Mouse (Mus musculus): ENCODE measurements around the gene Pemt. TPM values are rescaled to one million over a fixed set of nuclear protein-coding genes. Genes with fewer than 3 reads are reported as not detected.

The Pemt gene
- polyA plus RNA-seq, 1 experiment from 2014 or later: 8.3 TPM

DNA sequence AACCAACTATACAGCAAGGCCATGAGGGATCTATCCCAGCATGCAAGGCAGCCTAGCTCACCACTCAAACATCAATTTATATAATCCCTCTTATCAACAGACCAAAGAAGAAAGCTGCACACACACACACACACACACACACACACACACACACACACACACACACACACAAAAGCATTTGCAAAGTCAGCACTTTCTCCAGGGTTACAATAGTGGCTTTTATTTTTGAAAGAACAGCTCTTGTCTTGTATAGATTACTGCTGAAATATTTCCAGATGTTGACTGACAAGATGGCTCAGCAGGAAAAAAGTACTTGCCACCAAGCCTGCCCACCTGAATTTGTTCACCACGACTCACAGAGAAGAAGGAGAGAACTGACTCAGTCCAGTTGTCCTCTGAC lies 19.0 kb upstream of the Pemt start:
- Histone ChIP-seq H3K9ac (ENCODE audit: low read length) (no peak overlapping the region), H3K4me3 (ENCODE audit: low read depth, low read length) (no peak overlapping the region), H3K4me2 (replicated peaks; ENCODE audit: low read depth) (no peak overlapping the region), H3K4me1 (replicated peaks; ENCODE audit: control insufficient read depth, insufficient read depth) (no peaks in the 10 kb centered on the region), H3K9me3 (ENCODE audit: control insufficient read depth, low read length) (no peaks in the 10 kb centered on the region), H3K27ac (replicated peaks) (no peak overlapping the region), H3K36me3 (ENCODE audit: control insufficient read depth, insufficient read depth, low read length) (no peaks in the 10 kb centered on the region), H3K27me3 (ENCODE audit: control insufficient read depth, insufficient read depth, low read length) (no peaks in the 10 kb centered on the region)
- DNase-seq (ENCODE audit: low spot score) (no peak), ATAC-seq (ENCODE audit: low FRiP score, low TSS enrichment) (no peak)
- 43% methylated on average over 1 of the region's 1 CpGs for WGBS
- no peak for TF ChIP-seq CTCF (IDR thresholded peaks at IDR 0.05; ENCODE audit: low read depth)
- TF ChIP-seq EP300 (optimal IDR thresholded peaks at IDR 0.05): no peak

DNA sequence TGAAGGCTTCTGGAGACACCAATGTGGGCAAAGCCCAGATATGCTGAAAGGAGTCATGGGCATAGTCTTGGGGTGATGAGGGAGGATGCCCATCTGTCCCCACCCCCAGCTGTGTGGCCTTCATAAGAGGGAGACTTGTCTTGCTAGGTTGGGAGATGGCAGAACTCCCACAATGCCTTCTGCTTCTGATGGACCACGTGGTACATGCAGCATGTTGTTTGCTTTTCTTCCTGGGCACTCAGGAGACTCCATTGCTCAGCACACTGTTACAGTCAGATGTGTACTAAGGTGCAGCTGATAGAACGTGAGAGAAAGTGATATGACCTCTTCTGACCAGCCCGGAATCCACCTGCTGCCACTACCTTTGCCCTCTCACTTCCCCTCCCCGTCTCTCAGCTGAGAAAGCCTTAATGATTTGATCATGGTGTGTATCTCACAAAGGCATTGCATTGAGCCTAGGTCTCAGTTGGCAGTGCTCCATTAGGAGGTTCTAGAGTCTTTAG lies 15.3 kb upstream of the Pemt start:
- Histone ChIP-seq H3K36me3 (ENCODE audit: control insufficient read depth, insufficient read depth, low read length) (no peaks in the 10 kb centered on the region), H3K9ac (ENCODE audit: low read length) (no peak overlapping the region), H3K4me2 (replicated peaks; ENCODE audit: low read depth) (no peak overlapping the region), H3K9me3 (ENCODE audit: control insufficient read depth, low read length) (no peaks in the 10 kb centered on the region), H3K27me3 (ENCODE audit: control insufficient read depth, insufficient read depth, low read length) (no peaks in the 10 kb centered on the region), H3K4me1 (replicated peaks; ENCODE audit: control insufficient read depth, insufficient read depth) (no peaks in the 10 kb centered on the region), H3K4me3 (ENCODE audit: low read depth, low read length) (no peak overlapping the region), H3K27ac (replicated peaks) (no peak overlapping the region)
- WGBS: 63% methylated on average over 4 of the region's 4 CpGs
- TF ChIP-seq CTCF (IDR thresholded peaks at IDR 0.05; ENCODE audit: low read depth) (no peak), EP300 (optimal IDR thresholded peaks at IDR 0.05) (no peak)
- peak; percentile 23 for DNase-seq (ENCODE audit: low spot score)
- ATAC-seq (ENCODE audit: low FRiP score, low TSS enrichment): peak; percentile 87

DNA sequence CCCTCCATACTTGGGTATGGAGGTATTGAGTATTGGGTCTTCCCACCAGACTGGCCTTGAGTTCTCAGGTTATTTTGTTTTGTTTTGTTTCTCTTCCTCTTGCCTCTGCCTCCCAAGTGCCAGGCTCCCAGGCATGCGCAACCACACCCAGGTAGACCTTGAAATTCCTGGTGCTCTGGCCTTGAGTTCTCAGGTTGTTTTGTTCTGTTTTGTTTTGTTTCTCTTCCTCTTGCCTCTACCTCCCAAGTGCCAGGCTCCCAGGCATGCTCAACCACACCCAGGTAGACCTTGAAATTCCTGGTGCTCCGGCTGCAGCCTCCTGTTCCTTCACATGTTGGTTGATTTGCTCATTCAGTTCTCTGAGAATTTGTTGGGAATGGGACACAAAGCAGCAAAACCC lies 13.7 kb upstream of the Pemt start:
- no peak for DNase-seq (ENCODE audit: low spot score)
- Histone ChIP-seq H3K9me3 (ENCODE audit: control insufficient read depth, low read length) (no peaks in the 10 kb centered on the region), H3K27ac (replicated peaks) (no peak overlapping the region), H3K36me3 (ENCODE audit: control insufficient read depth, insufficient read depth, low read length) (no peaks in the 10 kb centered on the region), H3K4me2 (replicated peaks; ENCODE audit: low read depth) (no peak overlapping the region), H3K4me3 (ENCODE audit: low read depth, low read length) (no peak overlapping the region), H3K27me3 (ENCODE audit: control insufficient read depth, insufficient read depth, low read length) (no peaks in the 10 kb centered on the region), H3K4me1 (replicated peaks; ENCODE audit: control insufficient read depth, insufficient read depth) (no peaks in the 10 kb centered on the region), H3K9ac (ENCODE audit: low read length) (no peak overlapping the region)
- 85% methylated on average over 2 of the region's 2 CpGs for WGBS
- TF ChIP-seq CTCF (IDR thresholded peaks at IDR 0.05; ENCODE audit: low read depth) (no peak), EP300 (optimal IDR thresholded peaks at IDR 0.05) (no peak)
- no peak for ATAC-seq (ENCODE audit: low FRiP score, low TSS enrichment)

DNA sequence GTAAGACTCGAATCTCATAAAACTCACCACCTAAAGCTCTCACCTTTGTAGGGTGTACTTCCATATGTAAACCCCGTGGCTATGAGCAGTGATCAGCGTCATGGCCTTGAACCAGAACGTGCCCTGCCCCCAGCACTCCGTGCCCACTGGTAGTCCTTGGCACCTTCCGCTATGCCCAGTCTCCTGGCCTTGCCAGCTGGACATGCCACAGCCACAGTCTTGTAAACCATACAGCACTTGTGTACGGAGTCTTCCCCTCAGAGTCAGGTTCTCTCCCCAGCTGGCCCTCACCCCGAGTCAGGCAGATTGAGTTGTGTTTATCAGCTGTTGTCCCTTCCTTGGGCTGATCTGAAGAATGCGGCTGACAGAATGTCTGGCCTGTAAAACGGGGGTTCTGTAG lies 12.2 kb upstream of the Pemt start:
- H3K9ac ChIP-seq (ENCODE audit: low read length): no peak overlapping the region
- DNase-seq (ENCODE audit: low spot score) (no peak), ATAC-seq (ENCODE audit: low FRiP score, low TSS enrichment) (no peak)
- no peak for TF ChIP-seq EP300 (optimal IDR thresholded peaks at IDR 0.05)
- no peak for TF ChIP-seq CTCF (IDR thresholded peaks at IDR 0.05; ENCODE audit: low read depth)
- H3K27ac ChIP-seq (replicated peaks): no peak overlapping the region
- 71% methylated on average over 10 of the region's 10 CpGs for WGBS
- H3K36me3 ChIP-seq (ENCODE audit: control insufficient read depth, insufficient read depth, low read length): no peaks in the 10 kb centered on the region
- H3K27me3 ChIP-seq (ENCODE audit: control insufficient read depth, insufficient read depth, low read length): no peaks in the 10 kb centered on the region
- H3K4me3 ChIP-seq (ENCODE audit: low read depth, low read length): no peak overlapping the region
- H3K4me1 ChIP-seq (replicated peaks; ENCODE audit: control insufficient read depth, insufficient read depth): no peaks in the 10 kb centered on the region
- H3K9me3 ChIP-seq (ENCODE audit: control insufficient read depth, low read length): no peaks in the 10 kb centered on the region
- H3K4me2 ChIP-seq (replicated peaks; ENCODE audit: low read depth): no peak overlapping the region

DNA sequence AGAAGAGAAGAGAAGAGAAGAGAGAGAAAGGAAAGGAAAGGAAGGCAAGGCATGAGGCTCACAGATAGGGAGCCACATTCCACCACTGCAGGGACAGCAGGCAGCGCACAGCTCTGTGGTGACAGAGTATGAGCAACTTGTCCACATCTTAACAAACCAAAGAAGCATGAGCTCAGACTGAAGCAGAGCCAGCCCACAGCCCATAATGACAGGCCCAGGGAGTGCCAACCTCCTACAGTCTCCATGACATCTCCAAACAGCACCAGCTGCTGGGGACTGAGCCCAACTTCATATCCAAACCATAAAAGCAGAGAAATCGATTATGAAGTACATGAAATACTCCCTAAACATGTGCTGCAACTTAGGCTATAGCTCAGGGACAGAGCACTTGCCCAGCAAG lies 11.7 kb upstream of the Pemt start:
- H3K9ac ChIP-seq (ENCODE audit: low read length): no peak overlapping the region
- no peaks in the 10 kb centered on the region for H3K9me3 ChIP-seq (ENCODE audit: control insufficient read depth, low read length)
- no peak overlapping the region for H3K27ac ChIP-seq (replicated peaks)
- WGBS: 57% methylated on average over 2 of the region's 2 CpGs
- ATAC-seq (ENCODE audit: low FRiP score, low TSS enrichment): no peak
- no peak overlapping the region for H3K4me3 ChIP-seq (ENCODE audit: low read depth, low read length)
- H3K4me2 ChIP-seq (replicated peaks; ENCODE audit: low read depth): no peak overlapping the region
- H3K27me3 ChIP-seq (ENCODE audit: control insufficient read depth, insufficient read depth, low read length): no peaks in the 10 kb centered on the region
- DNase-seq (ENCODE audit: low spot score): no peak
- no peaks in the 10 kb centered on the region for H3K36me3 ChIP-seq (ENCODE audit: control insufficient read depth, insufficient read depth, low read length)
- TF ChIP-seq CTCF (IDR thresholded peaks at IDR 0.05; ENCODE audit: low read depth) (no peak), EP300 (optimal IDR thresholded peaks at IDR 0.05) (no peak)
- H3K4me1 ChIP-seq (replicated peaks; ENCODE audit: control insufficient read depth, insufficient read depth): no peaks in the 10 kb centered on the region

DNA sequence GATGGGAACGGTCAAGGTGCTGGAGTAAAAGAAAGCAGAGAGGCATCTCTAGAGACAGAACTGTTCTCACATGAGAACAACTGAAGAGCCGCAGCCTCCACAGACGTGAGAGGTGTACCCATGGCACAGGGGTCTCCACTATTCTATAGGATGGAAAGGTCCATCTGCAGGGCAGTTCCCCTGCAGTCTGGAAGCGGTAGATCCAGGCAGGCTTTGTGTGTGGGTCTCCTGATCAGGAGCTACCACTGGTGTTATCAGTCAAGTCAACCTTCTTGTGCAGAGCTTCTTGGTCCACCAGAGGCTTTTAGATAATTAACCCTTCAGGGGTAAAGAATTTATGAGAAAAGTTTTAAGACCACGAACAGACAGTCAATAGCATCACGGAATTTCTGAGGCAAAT lies 10.2 kb upstream of the Pemt start:
- ATAC-seq (ENCODE audit: low FRiP score, low TSS enrichment) (no peak), DNase-seq (ENCODE audit: low spot score) (no peak)
- Histone ChIP-seq H3K9ac (ENCODE audit: low read length) (no peak overlapping the region), H3K4me3 (ENCODE audit: low read depth, low read length) (no peak overlapping the region), H3K9me3 (ENCODE audit: control insufficient read depth, low read length) (no peaks in the 10 kb centered on the region), H3K27me3 (ENCODE audit: control insufficient read depth, insufficient read depth, low read length) (no peaks in the 10 kb centered on the region), H3K36me3 (ENCODE audit: control insufficient read depth, insufficient read depth, low read length) (no peaks in the 10 kb centered on the region), H3K4me2 (replicated peaks; ENCODE audit: low read depth) (no peak overlapping the region), H3K4me1 (replicated peaks; ENCODE audit: control insufficient read depth, insufficient read depth) (no peaks in the 10 kb centered on the region), H3K27ac (replicated peaks) (no peak overlapping the region)
- no peak for TF ChIP-seq CTCF (IDR thresholded peaks at IDR 0.05; ENCODE audit: low read depth)
- 70% methylated on average over 6 of the region's 6 CpGs for WGBS
